Mouse (Mus musculus) frontal cortex, adult (tissue): ENCODE measurements around the gene Gm9767.
A peak's percentile ranks its signal among the peaks of the same experiment; 100 is the strongest.

Experiments used
- ATAC-seq: cut with Nextera tagmentation; 2 replicates; pipeline ENCODE4 v1.9.2; 2017; ENCODE audit warnings: mild to moderate bottlenecking, moderate library complexity, mixed read lengths; ENCODE audit not compliant: low TSS enrichment

Gene Gm9767

DNA sequence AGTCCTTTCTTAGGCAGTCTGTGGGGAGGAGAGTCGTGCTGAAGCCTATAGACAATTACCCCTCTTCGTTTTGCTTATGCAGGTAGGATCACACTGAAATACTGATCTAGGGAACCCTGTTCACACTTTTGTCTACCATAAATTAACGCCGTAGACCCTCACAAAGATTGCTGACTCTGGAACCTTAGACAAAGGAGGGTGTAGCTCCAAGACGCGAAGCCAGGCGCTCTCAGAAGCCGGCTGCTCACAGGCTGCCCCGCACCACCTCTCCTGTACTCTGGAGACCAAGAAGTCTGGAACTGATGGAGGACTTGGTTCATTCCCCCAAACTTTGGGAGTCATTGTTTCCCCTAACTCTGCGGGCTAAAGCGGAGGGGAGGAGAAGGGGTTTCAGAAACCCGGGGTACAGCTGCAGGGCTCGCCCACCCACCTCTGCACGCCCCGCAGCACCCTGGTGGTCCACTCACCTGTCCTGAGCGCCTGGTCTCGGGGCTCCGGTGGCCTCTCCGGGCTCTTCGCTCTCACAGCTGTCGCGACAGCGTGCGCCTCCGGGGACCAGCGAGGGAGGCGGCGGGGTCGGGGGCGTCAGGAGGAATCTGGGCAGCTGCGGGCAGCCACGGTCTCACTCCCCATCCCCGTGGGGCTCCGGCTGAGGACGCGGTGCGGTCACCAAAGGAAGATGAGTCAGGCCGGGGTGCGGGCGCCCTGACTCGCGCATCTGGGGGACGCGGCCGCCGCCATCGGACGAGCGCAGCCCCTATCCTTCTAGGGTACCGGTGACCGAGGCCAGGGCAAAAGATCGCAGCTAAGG, at the start of gene Gm9767:
Gm9767 (plus strand) TSS at position 585 of the 811 bp plus-strand sequence.
- ATAC-seq, result peak; percentile 46

DNA sequence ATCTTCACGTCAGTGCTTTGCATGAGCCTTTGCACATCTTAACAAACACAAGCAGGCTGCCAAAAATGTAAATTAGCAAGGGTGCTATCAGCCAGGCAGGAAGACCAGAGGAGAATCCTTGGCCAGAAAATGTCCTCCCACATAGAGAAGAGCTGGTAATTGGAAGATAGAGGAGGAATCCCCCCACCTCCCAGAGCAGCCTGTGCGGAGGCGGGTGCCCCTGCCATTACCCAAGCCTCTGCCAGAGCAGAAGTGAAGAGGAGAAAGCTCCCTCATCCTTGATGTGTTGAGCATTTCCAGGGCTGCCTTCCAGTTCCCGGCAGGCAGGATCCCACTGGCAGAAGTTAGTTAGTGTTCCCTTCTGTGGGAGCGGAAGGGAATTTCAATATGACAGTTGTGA, 43.1 kb upstream of the Gm9767 start:
- ATAC-seq, result peak; percentile 97

DNA sequence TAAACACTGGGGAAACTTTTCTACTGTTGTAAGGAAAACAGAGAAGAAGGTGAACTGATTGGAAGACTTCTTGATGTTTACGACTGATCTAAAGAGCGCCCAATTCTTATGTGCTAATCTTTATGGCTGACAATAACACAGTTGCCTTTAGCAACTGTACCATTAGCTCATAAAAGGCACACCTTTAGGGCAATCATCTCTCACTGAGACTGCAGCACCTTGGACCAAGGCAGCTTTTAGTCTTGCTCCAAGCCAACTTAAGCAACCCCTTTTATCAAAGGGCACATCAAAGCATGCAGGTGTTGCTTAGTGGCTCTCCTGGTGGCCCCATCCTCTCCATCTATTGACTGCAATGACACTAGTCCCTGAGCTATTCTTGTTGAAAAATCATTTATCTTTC, 26.9 kb upstream of the Gm9767 start:
- ATAC-seq, result no peak

DNA sequence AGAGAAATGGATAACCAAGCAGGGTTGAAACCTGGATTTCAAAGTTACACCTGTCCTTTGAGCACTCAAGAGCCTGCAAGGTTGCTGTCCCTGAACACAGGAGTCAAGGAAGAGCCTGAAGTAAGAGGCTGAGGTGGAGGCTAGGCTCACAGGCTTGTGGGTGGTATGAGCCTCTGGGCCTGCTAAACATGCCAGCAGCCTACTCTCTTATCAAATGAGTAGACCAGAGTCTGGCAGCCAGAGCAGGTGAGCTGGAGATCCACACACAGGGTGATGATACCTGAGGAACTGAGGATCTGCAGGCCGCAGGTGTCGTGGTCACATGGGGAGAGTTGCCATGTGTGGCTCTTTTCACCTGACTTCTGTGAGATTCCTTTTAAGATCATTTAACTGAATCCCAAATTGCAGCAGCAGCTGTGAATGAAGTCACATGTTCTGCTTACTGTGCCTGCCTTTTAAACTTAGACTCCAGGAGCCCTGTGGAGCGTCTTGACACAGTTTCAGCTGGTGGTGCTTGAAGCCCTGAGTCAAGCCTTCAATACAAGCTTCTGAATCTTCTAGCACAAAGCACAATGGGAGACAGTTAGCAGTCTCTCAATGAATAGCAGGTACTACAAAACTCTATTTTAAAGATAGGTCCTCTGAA, 18.3 kb upstream of the Gm9767 start:
- peak; percentile 91 for ATAC-seq

DNA sequence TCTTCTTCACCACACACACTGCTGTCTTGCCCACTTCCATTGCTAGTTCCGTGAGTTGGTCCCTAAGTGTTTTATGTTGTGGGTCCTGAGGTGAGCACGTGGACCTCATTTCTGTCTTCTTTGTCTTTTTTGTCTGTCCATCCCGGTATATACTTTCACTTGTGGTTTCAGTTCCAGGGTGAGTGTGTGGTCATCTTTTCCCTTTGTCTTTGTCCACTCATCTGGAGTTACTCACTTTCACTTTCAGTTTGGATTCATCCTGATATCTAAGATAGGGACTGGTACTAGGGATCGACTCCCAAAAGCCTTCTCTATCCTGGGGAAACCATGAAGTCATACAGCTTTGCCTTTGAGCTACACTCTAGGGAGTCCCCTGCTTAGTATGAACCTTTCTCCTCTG, 15.0 kb upstream of the Gm9767 start:
- ATAC-seq, result no peak

DNA sequence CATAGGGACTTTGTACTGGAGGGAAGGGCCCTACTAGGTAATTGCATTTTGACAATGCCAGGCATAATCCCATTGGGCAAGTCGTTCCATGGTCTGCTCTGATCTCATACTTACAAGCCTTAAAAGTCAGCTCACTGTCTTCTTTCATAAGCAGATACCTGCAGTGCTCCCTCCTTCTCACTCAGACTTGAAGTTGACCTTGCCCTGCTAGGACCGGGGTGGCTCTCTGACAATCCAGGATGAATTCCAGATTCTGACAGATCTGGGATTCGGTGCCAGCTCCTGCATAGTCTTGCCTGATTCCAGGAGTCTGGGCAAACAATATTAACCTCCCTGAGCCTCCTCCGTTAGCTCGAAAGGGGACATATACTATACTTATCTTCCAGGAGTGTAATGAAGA, 6.1 kb upstream of the Gm9767 start:
- ATAC-seq, result no peak

DNA sequence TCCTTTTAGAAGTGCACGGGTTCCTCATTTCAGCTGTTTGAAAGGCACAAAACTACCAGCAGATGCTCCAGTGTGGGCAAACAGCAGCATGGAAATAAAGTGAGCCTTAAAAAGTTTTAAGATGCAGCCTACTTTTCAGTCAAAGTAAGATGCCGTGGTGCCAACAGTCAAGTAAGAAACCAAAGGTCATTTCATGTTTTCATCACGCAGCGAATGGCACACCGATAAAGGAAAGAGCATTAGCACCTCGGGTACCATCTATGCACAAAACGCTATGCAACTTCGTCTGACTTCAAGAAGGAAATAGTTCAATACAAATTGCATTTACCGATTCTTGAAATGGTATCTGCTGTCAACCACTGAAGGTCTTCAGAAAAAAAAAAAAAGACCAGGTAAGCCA, 1.1 kb upstream of the Gm9767 start:
- no peak for ATAC-seq

DNA sequence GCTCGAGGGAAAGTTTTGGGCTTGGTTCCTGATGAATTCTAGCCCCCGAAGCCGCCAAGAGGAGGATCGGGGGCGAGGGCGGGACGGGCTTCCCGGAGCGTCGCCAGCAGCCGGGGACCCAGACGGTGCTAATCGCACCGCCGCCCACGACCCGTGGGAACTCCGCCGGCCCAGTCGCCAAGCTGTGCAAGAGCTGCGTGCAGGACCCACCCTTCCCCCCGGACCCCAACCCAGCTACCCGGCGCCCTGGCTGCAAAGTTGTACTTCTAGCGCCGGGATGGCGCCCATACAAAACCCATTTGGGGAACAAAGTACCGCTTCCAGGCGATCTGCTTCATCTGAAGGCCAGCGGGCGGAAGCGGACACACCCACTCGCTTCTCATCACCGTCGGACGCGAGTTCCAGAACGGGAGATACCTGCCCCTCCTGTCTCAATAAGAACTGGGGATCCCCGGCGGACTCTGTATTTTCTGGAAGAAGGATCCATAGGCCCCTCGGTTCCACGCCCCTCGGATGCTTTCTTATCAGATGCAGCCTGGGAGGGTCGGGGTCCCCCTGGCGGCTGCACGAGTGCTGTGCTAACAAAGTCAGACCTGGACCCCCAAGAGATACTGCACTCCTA, 577 bp downstream of the Gm9767 start, which contains the start of gene Tmem200a:
Tmem200a (minus strand) TSS at position 532 of the 622 bp plus-strand sequence.
- peak; percentile 53 for ATAC-seq

DNA sequence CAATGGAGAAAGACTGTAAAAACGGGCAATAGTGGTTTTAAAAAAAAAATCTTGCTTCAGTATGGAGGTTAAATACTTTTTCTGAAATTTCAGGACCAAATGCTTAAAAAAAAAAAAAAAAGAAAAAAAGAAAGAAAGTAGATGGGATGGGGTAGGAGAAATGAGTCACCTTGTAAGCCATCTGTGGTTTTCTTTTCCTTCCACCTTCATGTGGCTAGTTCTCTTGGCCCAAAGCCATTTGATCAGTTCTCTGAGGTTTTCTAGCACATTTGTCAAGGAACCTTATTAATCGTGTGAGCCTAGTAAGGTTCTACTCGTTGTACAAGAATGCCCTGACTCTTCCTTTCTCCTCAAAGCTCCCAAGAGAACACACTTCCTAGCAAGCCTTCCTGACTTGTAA, 1.6 kb downstream of the Gm9767 start:
- no peak for ATAC-seq

DNA sequence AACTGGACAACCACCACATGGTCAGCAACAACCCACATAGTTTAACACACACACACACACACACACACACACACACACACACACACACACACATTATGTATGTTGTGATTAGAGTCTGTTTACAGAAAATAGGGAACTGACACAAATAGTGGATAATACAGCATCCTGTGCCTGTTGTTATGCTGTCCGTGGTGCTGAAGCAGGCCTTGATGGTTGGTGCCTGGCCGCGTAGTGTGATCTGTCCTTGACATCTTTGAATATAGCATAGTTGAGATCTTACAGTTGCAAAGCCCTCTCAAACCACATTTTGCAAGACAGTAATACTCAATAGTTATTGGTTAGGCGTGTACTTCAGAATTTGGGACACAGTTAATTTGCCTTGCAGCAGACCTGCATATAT, 4.0 kb downstream of the Gm9767 start:
- no peak for ATAC-seq

DNA sequence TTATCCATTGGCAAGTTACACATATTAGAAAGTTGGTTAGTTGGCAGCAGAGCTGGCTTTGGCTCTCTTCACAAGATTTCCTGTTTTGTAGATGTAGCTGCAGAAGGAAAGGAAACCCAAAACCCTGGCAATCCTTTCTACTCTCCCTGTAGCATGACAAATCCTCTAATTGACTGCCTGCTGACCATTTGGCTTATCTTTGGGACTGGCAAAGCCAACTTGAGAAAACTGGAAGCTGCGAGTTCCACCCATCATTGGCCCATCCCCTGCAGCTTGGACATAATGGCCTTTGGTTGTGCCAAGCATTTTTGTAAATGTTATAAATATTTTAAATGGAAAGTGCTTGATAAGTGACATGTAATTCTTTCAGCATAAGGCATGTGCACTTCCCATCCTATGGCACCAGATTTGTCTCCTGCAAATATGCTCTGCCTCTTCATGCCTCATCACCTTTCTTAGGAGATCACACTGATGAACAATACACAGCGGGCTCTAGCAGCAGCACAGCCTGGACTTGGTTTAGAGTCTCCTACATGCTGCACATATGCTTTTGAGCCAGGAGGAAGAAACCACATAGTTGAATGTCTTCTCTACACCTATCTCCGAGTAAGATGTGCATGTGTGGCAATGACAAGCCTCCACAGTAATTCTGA, 25.4 kb downstream of the Gm9767 start:
- no peak for ATAC-seq

DNA sequence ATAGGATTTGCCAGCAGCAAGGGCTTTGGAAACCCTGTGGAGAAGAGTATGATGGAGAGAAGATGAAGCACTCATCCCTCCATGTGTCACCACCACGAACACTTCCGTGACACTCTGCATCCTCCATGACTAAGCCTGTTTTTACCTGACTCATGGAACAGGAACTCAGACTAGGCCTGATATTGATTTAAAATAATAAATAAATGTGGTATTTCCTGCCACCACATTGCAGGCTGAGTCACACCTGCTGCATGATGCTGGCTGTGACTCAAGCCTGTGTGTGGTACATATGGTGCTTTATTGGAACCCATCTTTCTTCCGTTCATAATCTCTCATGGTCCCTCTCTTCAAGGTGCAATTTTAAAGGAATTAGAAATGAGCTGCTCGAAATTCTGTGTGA, 36.4 kb downstream of the Gm9767 start:
- ATAC-seq, result peak; percentile 41; the same call in 1 of the 2 replicates

DNA sequence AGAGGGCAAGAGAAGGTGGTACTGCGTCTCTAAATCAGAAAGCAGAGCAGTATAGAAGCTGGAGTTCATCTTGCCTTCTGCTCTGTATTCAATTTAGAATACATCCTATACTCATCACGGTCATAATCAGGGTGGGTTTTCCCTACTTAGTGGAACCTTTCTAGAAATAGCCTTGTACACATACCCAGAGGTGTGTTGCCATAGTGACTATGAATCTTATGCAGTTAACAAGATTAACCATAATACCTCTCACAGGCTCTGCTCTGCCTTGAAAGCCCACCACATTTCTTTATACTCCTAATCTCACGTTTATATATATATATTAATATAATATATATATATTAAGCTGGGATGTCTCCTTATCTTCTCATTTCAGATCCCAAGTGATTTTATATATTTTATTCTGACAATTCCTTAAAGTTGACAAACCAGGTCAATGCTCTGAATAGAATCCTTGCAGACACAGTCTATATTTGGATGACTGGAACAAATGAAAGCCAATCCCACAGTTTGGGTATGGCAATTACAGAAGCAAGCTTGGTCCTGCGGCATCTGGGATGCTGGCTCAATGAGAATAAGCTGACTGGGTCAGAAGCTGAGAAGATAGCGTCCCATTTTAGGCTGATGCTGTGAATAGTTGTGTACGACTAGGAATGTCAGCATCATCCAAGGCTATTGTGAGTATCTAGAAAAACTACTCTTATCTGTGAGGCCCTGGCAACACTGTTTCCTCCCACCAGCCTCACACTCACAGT, 41.2 kb downstream of the Gm9767 start:
- peak; percentile 88 for ATAC-seq

DNA sequence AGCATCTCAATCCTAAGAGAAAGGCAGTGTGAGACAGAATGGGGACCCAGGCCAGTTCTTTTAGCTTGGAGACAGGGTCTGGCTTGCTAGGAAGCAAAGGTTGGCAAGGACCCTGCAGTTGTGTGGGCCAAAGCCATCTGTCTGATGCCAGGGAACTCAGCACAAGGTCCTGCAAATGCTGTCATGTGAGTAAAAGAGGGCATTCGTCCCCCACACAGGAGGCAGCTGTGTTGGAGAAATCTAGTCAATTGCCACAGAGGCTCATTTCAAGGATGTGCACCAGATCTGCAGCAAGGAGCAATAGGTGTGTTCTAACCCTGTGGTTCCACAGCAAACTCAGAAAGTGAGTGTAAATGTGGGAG, 41.7 kb downstream of the Gm9767 start:
- peak; percentile 48; the same call in 1 of the 2 replicates for ATAC-seq
